29 mouse cellular contexts compared by ENCODE assay signal in genomic region chr3:101285021-101285615, GRCm38 (mm10). TPM values are rescaled to one million over a fixed set of nuclear protein-coding genes. Genes with fewer than 3 reads are reported as not detected.
DNase-seq lines count a peak whose midpoint lies in the region; ATAC-seq lines count a peak whose summit lies in the region.
"Had no signal": no experiment of that assay in that cellular context is flagged by ENCODE, and none has a peak within 500 bp of the region (broad histone marks: within the 10 kb centered on the region; RNA-seq: fewer than 3 reads in every experiment).

No protein-coding gene starts in this region.

- no peak overlapping the region for H3K4me3 ChIP-seq in heart, embryonic 10.5 days
- H3K4me3 ChIP-seq: embryonic facial prominence, embryonic 13.5 days; embryonic facial prominence, embryonic 15.5 days; erythroblast, embryonic 14.5 days; forebrain, embryonic 10.5 days; forebrain, embryonic 12.5 days had no signal

- H3K36me3 ChIP-seq in heart, embryonic 10.5 days: no peaks in the 10 kb centered on the region
- H3K36me3 ChIP-seq: embryonic facial prominence, embryonic 13.5 days; embryonic facial prominence, embryonic 15.5 days; forebrain, embryonic 10.5 days; forebrain, embryonic 12.5 days; G1E had no signal

- H3K27ac ChIP-seq in heart, embryonic 10.5 days: no peak overlapping the region
- H3K27ac ChIP-seq: embryonic facial prominence, embryonic 13.5 days; embryonic facial prominence, embryonic 15.5 days; forebrain, embryonic 10.5 days; forebrain, embryonic 12.5 days had no signal

- DNase-seq in heart, adult 11 months: peak; percentile 41
- no peak for DNase-seq in heart, embryonic 10.5 days (ENCODE audit: low spot score)
- DNase-seq in urinary bladder, adult 2 months (ENCODE audit: low spot score): peak; percentile 0
- DNase-seq in urinary bladder, postnatal 25 days (ENCODE audit: low spot score): no peak
- peak; percentile 80 for DNase-seq in induced T-regulatory cell, adult 2 months (ENCODE audit: low read depth)
- DNase-seq in adrenal gland, postnatal 25 days: no peak
- DNase-seq: adrenal gland, adult 8-10 months; adrenal gland, postnatal 14 days; cerebellum, adult 11 months; cerebellum, adult 18-20 months; cerebellum, adult 8-10 months; cerebellum, adult 9-11 months; cerebellum, postnatal 14 days; cerebellum, postnatal 36 days; embryo, embryonic 11 days had no signal

- 0 out of 2 replicates have a peak, but pooled peaks cover 2% of the 10 kb centered on the region for H3K27me3 ChIP-seq in heart, embryonic 10.5 days (ENCODE audit: insufficient read depth, poor library complexity, severe bottlenecking)
- H3K27me3 ChIP-seq: CH12.LX; embryonic facial prominence, embryonic 13.5 days; embryonic facial prominence, embryonic 15.5 days had no signal

- no peak for ATAC-seq in monocyte, adult 5-6 weeks (replicated peaks; ENCODE audit: insufficient number of reproducible peaks, low FRiP score, low TSS enrichment, poor library complexity, severe bottlenecking)
- ATAC-seq: forebrain, embryonic 14.5 days; forebrain, embryonic 16.5 days; Patski had no signal

- H3K4me1 ChIP-seq in heart, embryonic 10.5 days: peaks cover 23% of the 10 kb centered on the region

- no peaks in the 10 kb centered on the region for H3K9me3 ChIP-seq in heart, embryonic 10.5 days
- H3K9me3 ChIP-seq: embryonic facial prominence, embryonic 13.5 days; embryonic facial prominence, embryonic 15.5 days; forebrain, embryonic 10.5 days; forebrain, embryonic 12.5 days; G1E had no signal

- WGBS in heart, embryonic 10.5 days: 87% methylated on average over 5 of the region's 5 CpGs

RNA-seq across cellular contexts. Expression of gene Cd2, which starts 2.6 kb away (rescaled TPM):
- 0.23 and 0.38 TPM in 2 replicates for polyA plus RNA-seq in heart, embryonic 10.5 days (2016; fragmentation: Nextera tagmentation; extraction: Ambion mirVana)
- 2.1 and 2.4 TPM in 2 replicates for polyA plus RNA-seq in urinary bladder, adult 2 months (2012; rRNA removed)
- 0.33 TPM in 1 of 2 replicates, not detected in the other for total RNA-seq in adrenal gland, postnatal 25 days (2021)
- 271 to 498 TPM (median 274 TPM) in 3 replicates for total RNA-seq in monocyte, adult 5-6 weeks (2017)
- polyA plus RNA-seq: brain, embryonic 14.5 days; C2C12; embryonic facial prominence, embryonic 11.5 days; embryonic facial prominence, embryonic 13.5 days; erythroblast, embryonic 14.5 days; forebrain, embryonic 10.5 days; forebrain, embryonic 12.5 days; G1E; Patski had no signal

Comparison
In these comparisons a context has a peak if more than half of its experiments do, and no peak if none do; other contexts are left out.
1. DNase-seq: peak in heart, adult 11 months (single experiment), urinary bladder, adult 2 months (single experiment) and induced T-regulatory cell, adult 2 months (single experiment); none in heart, embryonic 10.5 days (single experiment), urinary bladder, postnatal 25 days (single experiment) and adrenal gland, postnatal 25 days (single experiment).
2. RNA of gene Cd2, which starts 2.6 kb away (total RNA-seq): 271 to 498 TPM in monocyte, adult 5-6 weeks; 0.33 TPM in adrenal gland, postnatal 25 days; every median in the first group is over 100 times any median in the second.